Mouse (Mus musculus): ENCODE results near the gene Prss29. TPM values are rescaled to one million over a fixed set of nuclear protein-coding genes. Genes with fewer than 3 reads are reported as not detected.
A peak's percentile ranks its signal among the peaks of the same experiment; 100 is the strongest.

The Prss29 gene
- not detected in 2 replicates for total RNA-seq (2015; ENCODE audit: low replicate concordance)
- not detected in 2 replicates for total RNA-seq (2017; ENCODE audit: low replicate concordance)

DNA sequence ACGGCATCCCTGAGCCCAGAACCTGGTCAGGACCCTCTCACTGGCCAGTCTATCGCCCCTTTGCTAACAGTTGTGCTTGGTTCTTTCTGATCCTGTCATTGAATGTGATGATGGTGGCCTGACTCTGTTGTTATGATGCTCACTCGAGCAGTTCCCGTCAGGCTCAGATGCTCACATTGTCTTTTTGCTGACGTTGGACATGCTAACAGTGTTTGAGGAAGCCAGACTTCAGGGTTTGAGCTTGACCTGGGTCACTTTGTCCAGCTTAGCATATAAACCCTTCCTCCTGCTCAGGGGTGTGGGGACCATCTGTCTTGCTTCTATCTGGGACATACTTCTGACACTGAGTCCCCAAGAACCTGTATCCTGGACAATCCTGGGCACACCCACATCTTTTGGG, at the start of gene Prss29:
Gene Prss29, plus strand, starts transcription at position 301 of the 400 bp plus-strand sequence.
- no peak for ATAC-seq (replicated peaks; ENCODE audit: low FRiP score, poor library complexity, severe bottlenecking)

DNA sequence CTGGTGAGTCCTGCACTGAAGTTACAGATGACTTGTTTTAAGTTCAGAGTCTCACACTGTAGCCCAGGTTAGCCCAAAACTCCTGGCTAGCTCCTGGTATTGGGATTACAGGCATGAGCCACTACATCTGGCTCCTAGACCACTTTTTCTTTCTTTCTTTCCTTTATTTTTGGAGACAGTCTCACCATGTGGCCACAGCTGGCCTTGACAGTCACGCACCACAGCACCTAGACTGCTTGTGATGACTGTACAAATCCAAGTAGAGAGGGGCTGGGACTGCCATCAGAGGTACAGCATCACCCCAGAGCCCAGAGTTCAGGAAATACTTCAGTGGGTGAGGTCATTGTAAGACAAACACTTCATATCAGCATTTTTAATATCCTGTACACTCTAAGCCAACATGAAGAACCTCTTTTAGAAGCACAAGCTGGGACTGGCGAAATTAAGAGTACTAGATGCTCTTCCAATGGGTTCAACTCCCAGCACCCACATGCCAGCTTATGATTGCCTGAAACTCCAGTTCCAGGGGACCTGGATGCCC, 47.6 kb upstream of the Prss29 start:
- no peak for ATAC-seq (replicated peaks; ENCODE audit: low FRiP score, poor library complexity, severe bottlenecking)

- peak; percentile 60 for ATAC-seq (replicated peaks; ENCODE audit: low FRiP score, poor library complexity, severe bottlenecking)
Measured at GRCm38 (mm10) chr17:25272326-25272725, 46.1 kb upstream of the Prss29 start.

DNA sequence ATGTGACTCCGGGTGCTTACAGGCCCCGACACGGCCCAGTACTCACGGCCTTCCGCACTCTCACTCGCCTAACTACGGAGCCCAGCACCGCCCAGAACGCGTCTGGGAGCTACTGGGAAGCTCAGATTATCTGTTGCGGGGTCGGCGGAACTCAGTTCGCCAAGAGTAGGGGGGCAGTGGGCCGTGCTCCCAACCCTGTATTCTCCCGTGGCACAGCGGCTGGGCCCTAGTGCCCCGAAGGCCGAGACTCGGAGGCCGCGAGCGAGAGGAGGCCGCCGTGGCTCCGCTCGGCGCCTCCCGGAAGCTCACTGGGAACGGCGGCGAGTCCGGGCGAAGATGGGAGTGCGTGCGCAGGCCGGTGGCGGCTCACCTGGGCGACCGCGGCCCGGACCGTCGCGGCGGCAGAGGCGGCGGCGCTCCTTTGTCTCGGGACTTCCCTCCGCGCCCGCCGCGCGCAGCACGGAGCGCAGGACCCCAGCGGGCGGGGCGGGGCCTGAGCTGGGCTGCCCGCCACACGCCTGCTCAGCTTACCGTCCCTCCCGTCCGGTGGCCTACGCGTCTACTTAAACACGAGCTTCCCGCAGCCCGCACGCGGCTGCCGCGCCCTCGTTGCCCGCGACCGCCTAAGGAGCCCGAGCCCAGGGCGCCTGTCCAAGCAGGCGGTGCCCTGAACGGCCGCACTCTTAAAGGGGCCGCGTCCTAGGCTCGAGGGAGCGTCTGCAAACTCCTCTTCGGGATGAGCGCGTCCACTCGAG, 45.3 kb upstream of the Prss29 start:
- ATAC-seq (replicated peaks; ENCODE audit: low FRiP score, poor library complexity, severe bottlenecking), result peak; percentile 67

DNA sequence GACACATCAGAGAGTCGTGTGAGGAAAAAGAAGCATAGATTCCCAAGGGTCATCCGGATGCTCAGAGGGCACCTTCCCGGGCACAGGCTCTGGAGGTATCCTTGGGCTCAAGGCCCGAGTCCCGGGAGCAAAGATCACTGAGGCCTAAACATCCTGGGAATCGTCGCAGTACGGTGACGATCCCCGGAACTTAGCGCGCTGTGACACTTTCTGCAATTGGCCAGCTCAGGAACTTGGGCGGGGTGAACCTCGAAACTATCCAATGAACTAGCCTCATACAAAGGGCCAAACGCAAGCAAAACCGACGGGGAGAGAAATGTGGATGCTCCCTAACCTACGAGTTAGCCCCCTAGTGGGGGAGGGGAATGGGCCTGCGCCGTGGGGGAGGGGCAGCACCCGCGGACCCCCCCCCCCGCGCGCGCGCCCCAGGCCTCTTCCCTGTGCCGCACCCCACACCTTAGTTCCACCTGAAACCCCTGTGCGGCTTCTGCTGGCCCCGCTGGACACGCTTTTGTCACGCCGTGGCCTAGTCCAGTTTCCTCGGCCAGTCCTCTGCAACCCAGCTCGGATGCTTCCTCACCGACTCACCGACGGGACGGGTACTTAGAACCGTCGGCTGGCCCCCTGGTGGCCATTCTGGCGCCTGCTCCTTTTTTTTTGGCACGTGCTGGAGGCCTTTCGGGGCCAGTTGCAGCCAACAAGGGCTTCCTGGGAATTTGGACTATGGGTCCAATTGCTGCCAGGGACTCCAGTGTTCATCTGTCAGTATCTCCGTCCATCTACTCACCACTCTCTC, 44.5 kb upstream of the Prss29 start:
- peak; percentile 75 for ATAC-seq (replicated peaks; ENCODE audit: low FRiP score, poor library complexity, severe bottlenecking)

GRCm38 (mm10) chr17:25274571-25275346, 43.7 kb upstream of the Prss29 start, which contains the start of gene Ube2i:
Gene Ube2i (minus strand): TSS chr17:25274622.
- ATAC-seq (replicated peaks; ENCODE audit: low FRiP score, poor library complexity, severe bottlenecking), result no peak

- ATAC-seq (replicated peaks; ENCODE audit: low FRiP score, poor library complexity, severe bottlenecking), result no peak
Measured at GRCm38 (mm10) chr17:25275833-25276232, 42.6 kb upstream of the Prss29 start.

- ATAC-seq (replicated peaks; ENCODE audit: low FRiP score, poor library complexity, severe bottlenecking), result peak; percentile 88
Measured at GRCm38 (mm10) chr17:25282133-25282532, 36.3 kb upstream of the Prss29 start.

GRCm38 (mm10) chr17:25285033-25285432, 33.4 kb upstream of the Prss29 start:
- ATAC-seq (replicated peaks; ENCODE audit: low FRiP score, poor library complexity, severe bottlenecking), result peak; percentile 80

DNA sequence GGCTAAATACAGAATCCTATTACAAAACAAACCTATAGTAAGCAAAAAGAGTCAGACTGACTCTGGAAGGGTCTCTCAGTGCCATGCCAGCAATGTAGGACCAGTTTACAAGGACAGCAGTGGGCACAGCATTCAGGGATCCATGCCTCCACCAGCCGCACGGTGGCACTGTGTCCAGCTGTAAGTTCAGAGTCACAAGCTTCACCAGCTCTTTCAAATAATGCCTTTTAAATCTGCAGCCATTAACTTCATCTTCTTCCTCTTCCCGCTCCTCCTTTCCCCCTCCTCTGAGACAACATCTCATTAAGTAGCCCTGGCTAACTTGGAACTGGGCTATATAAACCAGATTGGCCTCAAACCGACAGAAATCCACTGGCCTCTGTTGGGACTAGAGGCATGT, 29.6 kb upstream of the Prss29 start:
- peak; percentile 66 for ATAC-seq (replicated peaks; ENCODE audit: low FRiP score, poor library complexity, severe bottlenecking)

- ATAC-seq (replicated peaks; ENCODE audit: low FRiP score, poor library complexity, severe bottlenecking), result peak; percentile 30; the same call in 1 of the 2 replicates
Measured at GRCm38 (mm10) chr17:25290411-25290810, 28.0 kb upstream of the Prss29 start.

DNA sequence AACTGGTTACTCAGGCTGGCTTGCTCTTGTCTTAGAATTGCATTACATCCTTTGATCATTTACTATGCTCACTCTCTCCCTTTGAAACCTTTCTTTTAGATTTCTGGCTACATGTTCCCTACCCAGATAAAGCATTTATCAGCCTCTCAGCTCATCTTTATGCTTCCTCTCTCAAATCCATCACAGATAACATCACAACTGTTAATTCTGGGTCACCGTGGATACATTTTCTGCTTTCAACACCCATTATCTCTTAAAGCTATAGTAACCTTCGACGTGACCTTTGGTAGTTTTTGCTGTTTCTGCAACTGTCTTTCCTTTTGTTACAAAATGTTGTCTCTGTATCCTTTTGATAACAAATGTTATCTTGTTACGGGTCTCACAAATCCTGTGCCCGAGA, 25.0 kb upstream of the Prss29 start:
- ATAC-seq (replicated peaks; ENCODE audit: low FRiP score, poor library complexity, severe bottlenecking), result no peak

GRCm38 (mm10) chr17:25294111-25294510, 24.3 kb upstream of the Prss29 start:
- ATAC-seq (replicated peaks; ENCODE audit: low FRiP score, poor library complexity, severe bottlenecking), result no peak

DNA sequence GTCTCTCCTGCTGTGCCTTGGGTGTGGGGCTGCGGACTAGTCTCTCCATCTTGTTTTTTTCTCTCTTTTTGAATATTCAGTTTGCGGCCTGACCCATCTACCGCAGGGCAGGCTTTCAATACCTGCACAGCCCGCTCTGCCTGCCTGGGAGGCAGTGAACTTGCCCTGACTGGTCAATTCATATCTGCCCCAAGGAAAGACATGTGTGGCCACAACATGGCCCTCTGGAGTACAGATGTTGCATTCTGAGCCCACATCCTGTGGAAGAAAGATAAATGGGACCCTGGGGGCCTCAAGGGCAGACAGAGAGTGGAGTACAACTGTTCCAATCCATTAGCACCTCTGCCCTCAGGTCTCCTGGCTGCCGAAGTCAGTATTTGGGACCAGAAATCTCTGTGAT, 20.4 kb upstream of the Prss29 start, which contains the start of gene Prss34:
Gene Prss34, plus strand, starts transcription at position 301 of the 400 bp plus-strand sequence.
- ATAC-seq (replicated peaks; ENCODE audit: low FRiP score, poor library complexity, severe bottlenecking), result no peak

DNA sequence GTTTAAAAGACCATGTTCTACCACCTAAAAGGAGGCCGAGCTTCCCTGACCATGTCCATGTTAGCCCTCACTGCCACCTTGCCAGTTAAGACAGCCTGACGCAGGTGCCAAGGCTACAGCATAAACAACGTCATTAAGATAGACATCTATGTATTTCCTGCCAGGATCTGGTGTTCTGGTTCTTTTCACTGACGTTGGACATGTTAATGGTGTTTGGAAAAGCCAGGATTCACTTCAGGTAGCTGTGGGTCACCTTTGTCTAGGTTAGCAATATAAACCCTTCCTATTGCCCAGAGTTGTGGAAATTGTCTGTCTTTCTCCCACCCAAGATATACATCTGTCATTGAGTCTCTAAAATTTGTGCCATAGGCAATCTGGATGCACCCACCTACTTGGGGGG, 10.1 kb upstream of the Prss29 start, which contains the start of gene Prss28:
Gene Prss28, plus strand, starts transcription at position 301 of the 400 bp plus-strand sequence.
- no peak for ATAC-seq (replicated peaks; ENCODE audit: low FRiP score, poor library complexity, severe bottlenecking)

DNA sequence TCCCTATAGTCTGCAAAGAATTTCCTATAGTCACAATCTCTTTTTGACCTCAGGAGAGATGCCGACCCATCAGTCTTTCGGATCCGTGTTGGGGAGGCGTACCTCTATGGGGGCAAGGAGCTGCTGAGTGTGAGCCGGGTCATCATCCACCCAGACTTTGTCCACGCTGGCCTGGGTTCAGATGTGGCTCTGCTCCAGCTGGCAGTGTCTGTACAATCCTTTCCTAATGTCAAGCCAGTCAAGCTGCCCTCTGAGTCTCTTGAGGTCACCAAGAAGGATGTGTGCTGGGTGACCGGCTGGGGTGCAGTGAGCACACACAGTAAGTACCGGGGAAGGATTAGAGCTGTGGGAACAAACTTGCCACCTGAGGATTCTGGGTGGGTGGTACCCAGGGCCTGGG, 2.4 kb downstream of the Prss29 start:
- ATAC-seq (replicated peaks; ENCODE audit: low FRiP score, poor library complexity, severe bottlenecking), result no peak

- ATAC-seq (replicated peaks; ENCODE audit: low FRiP score, poor library complexity, severe bottlenecking), result no peak
Measured at GRCm38 (mm10) chr17:25322930-25323329, 4.5 kb downstream of the Prss29 start.

GRCm38 (mm10) chr17:25332321-25332720, 13.9 kb downstream of the Prss29 start:
- no peak for ATAC-seq (replicated peaks; ENCODE audit: low FRiP score, poor library complexity, severe bottlenecking)

DNA sequence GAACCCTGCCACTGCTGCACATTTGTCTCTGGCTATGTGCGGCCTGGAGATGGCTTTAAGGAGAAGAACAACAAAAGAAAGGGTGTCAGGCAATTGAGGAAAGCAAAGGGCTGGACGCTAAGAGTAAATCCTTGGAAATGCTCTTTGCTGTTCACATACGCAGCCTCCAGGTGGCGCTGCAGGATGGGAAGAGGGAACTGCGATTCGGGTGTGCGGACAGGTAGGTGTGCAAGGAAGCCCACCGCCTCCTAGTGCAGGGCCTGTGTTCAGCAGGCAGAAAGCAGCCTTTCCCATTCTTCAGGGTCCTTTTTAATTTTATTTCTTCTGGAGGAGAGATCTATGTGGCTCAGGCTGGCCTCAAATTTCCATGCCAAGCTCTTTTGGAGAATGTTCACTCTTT, 15.5 kb downstream of the Prss29 start:
- no peak for ATAC-seq (replicated peaks; ENCODE audit: low FRiP score, poor library complexity, severe bottlenecking)

GRCm38 (mm10) chr17:25338218-25338617, 19.8 kb downstream of the Prss29 start:
- no peak for ATAC-seq (replicated peaks; ENCODE audit: low FRiP score, poor library complexity, severe bottlenecking)

Data from erythroid progenitor cell, adult 5-6 weeks (primary cell).